Mouse (Mus musculus): Measurements from ENCODE around the gene Tmem14a. TPM values are rescaled to one million over a fixed set of nuclear protein-coding genes. Genes with fewer than 3 reads are reported as not detected.
"Not testable (repeated sequence)": the region's sequence is repeated elsewhere in the genome, so short reads cannot be mapped to it uniquely, and the experiment has no call there.

Gene Tmem14a
- total RNA-seq (2021), result 1 to 10 TPM in 1 of 2 experiments, under 1 TPM in 1; 0.79 to 1.3 TPM
- long read RNA-seq, experiment 1, partial matches to known transcripts, result 0 of 3 reads
- long read RNA-seq, experiment 1, other reads (novel, unspliced or antisense), result 2 of 3 reads
- long read RNA-seq, experiment 2, partial matches to known transcripts, result 0 of 2 reads
- long read RNA-seq, experiment 2, other reads (novel, unspliced or antisense), result 0 of 2 reads

GRCm38 (mm10) chr1:21218489-21218919, at the start of gene Tmem14a:
Tmem14a (plus strand) TSS chr1:21218575.
- DNase-seq, result peak; percentile 81

GRCm38 (mm10) chr1:21185196-21185595, 33.2 kb upstream of the Tmem14a start:
- DNase-seq, result no peak

DNA sequence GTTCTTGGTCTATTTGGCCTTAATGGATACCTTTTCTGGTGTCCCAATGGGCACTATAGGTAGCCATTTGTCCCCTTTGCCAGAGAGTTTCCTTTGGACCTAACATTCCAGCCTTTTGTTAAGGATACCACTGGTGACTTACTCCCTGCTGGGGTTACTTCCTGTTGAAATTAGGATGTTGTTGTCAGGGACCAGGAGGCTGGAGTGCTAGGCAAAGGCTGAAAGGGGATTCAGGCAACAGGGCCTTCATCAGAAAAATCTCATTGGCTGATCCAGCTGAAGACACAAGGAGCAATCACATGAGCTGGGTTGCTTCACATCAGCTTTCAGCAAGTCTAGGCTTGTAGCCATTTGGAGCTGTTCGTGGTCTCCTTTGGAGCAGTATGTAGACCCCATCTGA, 12.1 kb upstream of the Tmem14a start:
- no peak for DNase-seq

DNA sequence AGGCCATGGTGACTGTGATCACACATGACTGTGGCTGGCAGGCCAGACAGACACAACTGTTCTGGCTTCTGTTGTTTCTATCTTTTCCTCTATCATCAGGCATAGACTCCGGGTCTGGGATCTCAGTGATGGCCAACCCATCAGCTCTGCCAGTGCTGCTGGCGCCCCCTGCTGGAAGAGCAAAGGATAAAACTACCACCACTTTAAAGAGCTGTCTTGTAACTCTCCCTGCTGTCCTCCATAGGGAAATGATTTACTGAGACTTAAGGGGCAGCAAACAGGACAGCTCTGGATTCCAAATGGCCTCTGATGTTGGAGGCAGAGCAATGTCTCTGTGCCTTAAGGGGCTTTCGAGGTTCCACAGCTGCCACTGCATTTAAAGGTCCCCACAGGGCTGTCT, 4.8 kb upstream of the Tmem14a start:
- not testable (repeated sequence) for DNase-seq

- not testable (repeated sequence) for DNase-seq
Observed at GRCm38 (mm10) chr1:21213991-21214692, 4.2 kb upstream of the Tmem14a start.

DNA sequence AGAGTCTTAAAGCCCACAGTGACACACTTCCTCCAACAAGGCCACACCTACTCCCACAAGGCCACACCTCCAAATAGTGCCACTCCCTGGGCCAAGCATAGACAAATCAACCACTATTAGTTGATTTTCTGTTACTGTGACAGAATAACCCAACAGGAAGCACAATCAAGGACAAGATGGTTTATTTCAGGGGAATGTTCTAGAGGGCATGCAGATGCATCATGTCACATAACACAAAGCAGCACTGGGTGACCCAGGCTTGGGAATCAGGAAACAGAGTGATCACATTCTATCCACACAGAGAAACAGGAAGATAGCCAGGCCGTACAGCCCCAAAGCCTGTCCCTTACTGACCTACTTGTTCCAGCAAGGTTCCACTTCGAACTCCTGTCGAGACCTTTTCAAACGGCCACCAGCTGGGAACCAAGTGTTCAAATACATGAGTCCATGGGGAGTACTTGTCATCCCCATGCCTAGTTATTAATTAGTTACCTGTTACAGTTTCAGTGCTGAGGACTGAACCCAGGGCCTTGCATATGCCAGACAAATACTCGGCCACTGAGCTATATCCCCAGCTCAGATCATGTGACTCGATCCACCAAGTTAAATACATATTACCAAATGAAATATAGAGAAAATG, 9.5 kb downstream of the Tmem14a start:
- no peak for DNase-seq

DNA sequence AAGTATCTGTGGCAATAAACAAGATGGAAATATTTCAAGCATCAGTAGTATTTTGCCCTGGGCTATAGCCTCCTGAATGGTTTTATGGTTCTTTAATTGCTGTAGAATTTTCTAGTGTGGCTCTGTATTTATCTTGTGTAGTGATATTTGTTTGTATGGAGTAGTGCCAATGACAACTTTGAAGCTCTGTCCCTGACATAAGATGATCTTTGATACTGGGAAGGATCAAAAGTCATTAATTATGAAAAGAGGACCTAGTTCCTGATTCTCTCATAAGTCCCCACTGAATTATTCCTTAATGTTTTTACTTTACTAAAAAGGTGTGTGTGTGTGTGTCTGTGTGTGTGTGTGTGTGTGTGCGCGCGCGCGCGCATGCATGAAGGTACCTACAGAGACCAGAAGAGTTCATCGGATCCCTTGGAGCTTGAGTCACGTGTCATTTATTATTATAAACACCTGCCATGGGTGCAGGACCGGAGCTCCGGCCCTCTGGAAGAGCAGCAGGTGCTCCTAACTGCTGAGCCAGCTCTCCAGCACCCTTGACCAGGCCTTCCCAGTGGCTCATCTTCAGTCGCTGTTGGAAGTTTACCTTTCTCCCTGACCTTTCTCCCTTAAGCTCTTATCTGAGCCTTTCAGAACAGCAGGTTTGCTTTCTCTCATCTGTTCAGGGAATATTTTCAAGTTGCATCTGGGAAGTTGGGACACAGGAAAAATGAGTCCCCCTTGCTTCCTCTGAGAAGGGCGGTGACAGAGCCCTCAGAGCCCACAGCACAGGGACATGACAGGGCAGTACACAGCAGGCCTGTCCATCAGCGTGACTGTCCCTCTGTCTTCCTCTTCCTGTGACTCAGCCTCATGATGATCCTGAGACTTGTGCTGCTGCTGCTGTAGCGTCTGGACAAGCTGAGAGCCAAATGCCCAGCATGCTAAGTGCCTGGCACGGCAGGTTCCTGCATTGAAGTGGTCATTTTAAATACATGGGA, 10.7 kb downstream of the Tmem14a start:
- DNase-seq, result not testable (repeated sequence)

DNA sequence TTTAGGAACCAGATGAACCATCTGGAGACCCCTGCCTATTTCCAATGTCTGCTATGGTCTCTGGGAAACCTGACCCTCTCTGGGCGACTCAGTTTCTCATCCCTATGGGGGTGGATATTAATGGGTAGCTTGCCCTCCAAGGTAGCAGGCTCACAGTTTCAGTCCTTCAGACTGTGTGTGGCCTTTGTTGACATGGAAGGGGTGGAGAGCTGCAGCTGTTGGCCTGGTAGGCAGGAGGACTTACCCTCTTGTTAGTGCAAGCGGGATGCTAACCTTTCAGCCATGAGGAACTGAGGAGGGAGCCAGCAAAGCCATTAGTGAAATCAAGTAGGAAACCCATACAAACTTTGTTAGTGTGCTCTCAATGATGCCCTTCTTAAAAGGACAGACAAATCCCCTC, 12.0 kb downstream of the Tmem14a start:
- no peak for DNase-seq

DNA sequence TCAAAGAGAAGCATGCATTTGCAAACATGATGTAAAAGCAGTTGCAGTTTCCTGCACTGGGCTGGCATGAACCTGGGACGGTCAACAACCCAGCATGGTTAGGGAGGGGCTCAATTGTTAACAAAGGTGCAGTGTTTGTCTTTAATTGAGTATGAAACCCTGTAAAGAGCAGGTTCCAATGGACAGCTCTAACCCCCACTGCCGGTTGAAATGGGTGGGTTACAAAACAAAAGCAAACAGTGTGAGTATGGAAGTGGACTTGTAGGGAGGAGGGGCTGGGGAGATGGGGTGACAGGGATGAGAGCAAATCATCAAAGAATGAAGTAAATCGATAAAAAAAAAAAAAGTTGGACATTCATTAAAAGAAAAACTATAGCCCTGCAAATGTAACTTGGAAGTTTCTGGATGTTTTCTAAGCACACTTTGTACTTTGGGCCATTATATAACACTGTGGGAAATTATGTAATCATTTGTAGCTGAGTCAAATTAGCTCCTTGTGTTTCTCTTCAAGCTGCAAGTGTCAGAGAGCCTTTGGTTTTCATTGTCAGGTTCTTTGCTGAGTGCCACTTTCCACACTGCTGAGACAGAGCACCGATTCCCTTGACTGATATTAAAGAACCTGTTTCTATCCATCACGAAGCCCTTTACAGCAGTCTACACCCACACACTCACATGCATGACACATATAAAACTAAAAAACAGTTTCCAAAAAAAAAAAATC, 13.5 kb downstream of the Tmem14a start:
- no peak for DNase-seq

DNA sequence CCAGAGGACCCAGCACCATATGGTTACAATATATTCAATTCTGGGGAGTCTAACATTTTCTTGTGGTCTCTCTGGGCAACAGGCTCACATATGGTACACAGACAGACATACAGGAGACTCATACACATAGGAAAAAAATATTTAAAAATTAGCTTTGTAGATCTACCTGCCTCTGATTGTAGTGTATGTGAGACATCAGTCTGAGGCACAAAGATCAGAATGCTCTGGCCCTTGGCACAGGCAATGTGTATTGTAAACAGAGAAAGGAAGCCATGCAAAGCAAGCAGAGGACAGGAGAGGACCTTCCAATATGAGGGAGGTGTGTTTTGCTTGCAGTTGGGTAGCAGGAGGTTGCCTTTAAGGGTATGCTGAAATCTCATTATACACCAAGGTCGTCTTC, 14.1 kb downstream of the Tmem14a start:
- DNase-seq, result no peak

- DNase-seq, result no peak
Observed at GRCm38 (mm10) chr1:21235359-21235758, 17.0 kb downstream of the Tmem14a start.

DNA sequence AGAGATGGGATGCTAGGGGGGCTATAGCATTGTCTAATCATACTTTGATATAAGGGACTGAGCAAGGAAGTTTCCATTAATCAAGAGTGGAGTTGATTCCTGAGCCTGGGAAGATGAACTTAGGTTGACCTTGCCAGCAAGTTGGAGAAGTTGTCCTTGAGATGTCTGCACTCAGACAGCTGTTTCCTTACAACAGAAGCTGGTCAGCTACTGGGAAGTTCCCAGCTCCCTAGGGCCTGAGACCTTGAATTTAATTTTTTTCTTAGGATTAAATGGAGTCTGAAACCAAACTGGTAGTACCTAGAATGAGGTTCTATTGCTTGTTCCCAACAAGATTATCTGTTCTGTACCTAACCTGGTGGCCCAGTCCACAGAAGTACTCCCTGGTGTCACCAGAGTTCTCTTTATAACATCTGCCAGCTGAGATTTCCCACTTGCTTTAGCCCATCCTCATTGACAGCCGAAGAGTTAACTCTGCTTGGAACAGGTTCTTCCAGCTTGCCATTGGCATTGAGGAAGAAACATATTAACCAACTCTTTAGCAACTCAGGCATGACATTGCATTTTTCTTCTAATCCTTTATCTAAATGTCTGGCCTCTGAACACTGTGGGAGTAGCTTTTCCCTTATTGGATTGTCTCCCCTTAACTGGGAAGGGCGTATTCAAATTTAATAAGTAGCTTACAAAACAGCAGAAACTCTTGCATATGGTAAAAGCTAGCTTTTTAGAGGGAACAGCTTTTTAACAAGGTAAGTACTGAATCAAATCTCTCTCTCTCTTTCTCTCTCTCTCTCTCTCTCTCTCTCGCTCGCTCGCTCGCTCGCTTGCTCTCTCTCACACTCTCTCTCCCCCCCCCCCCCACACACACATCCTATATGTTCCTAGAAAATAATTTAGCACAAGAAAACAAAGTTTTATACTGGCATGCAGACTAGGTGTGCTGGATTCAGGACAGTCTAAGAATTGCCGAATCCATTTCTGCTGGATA, 21.8 kb downstream of the Tmem14a start, which contains the start of gene Gsta3:
Gsta3 (plus strand) TSS at position 679 of the 988 bp plus-strand sequence.
- DNase-seq, result no peak

- no peak for DNase-seq
Observed at GRCm38 (mm10) chr1:21241096-21241495, 22.7 kb downstream of the Tmem14a start.

DNA sequence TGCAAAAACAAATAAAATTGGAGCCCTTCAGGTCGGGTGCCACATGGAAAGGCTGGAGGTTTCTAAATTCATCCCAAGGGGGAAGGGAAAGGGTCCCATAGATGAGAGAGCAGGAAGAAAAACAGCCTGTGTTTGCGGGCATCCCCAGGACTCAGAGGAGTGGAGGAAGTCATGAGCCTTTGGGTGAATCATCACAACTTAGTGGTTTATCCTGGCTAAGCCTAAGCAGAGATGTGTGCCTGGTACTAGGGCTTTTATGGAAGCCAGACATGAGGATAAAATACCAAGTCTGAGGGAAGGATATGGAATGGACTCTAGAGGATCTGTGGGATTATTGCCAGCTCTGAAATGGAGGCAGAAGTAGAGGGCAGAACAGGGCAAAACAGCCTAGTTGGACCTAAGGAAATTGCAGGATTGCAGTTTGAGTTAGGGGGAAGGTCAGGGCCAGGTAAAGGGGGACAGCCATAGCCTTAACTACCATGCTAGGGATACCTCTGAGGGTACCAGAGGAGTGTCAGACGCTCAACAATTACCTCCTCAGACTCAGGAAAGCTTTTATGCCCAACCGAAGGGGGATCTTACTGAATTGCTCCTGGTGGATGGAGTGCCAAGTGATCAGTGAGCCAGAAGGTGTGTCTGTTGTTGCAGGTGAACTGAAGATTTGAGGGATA, 26.1 kb downstream of the Tmem14a start:
- no peak for DNase-seq

DNA sequence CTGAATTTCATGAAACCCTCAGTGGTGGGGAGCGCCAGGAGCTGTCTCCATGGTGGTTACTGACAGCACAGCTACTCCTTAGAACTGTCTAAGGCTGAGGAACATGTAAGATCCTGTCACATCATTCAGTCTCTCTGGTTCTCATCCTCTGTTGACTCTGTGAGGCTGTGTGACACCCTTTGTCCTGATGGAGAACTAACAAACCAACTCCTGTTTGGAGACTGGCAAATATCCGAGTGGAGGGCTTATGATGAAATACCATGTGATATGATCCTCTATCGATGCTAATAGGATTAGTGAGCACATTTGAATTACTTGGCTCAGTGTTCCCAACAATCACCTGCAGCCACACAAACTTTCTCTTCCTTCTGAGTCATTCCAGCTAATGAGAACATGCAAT, 27.8 kb downstream of the Tmem14a start:
- DNase-seq, result no peak

- no peak for DNase-seq
Observed at GRCm38 (mm10) chr1:21247896-21248295, 29.5 kb downstream of the Tmem14a start.

GRCm38 (mm10) chr1:21248560-21249390, 30.4 kb downstream of the Tmem14a start:
- no peak for DNase-seq

DNA sequence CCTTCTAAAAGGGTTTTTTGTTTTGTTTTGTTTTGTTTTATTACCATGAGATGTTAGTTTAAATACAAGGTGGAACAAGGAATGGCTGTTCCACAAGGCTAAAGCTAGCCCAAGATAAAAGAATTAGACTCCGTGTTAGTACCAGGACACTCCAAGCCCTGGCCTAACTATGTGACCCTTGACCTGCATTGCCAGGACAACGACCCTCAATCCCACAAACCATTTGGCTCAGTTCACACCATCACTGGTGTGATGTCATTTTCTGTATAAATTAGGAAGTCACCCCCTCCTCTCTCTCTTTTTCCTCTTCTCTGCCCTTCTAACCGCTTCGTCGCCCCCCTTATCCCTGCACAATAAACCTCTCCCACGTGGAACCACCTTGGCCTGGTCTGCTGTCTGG, 33.3 kb downstream of the Tmem14a start:
- no peak for DNase-seq
